Mouse (Mus musculus) heart, adult 9 months (tissue): Measurements from ENCODE around the gene Rnf39.
A peak's percentile ranks its signal among the peaks of the same experiment; 100 is the strongest.

Source experiments
- DNase-seq, 2 experiments: peaks; one replicate each; pipeline ENCODE4 v3.0.0; 2022; ENCODE audit warnings: low spot score in 2 of 2

The Rnf39 gene

DNA sequence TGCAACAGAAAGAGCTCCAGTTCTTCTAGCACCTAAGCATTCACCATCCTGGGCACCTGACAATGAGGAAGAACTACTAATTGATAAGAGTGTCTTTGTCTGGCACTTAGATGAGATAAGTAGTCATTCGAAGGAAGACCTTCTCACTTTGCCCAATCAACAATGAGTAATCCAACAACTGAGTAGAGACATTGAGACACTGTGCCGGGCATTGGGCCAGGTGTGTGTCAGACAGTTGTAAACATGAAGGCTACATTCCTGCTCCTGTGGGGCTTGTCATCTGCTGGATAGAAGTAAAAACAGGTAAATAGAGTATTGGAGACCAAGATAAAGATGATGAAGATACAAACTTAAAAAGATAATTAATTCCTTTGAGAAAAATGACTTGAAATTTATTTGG, 4.7 kb upstream of the Rnf39 start:
- DNase-seq: no peak

DNA sequence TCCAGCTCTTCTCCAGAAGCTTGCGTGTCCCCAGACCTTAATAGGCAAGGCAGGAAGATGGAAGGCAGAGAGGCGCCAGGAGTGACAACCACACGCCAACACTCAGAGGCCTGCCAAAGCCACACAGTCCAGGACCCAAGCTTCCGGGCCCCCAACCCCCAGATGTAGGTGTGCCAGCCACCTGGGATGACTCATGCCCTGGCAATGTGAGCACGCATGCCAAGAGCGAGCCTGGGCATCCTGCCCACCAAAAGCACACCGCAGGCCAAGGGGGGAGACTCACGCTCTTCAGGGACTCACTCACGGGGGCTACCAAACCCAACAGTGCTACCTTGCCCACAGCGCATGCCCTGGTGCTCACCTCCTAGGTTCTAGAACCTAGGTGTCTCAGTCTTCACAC, 327 bp upstream of the Rnf39 start:
- DNase-seq: peak; percentile 49 to 67

GRCm38 (mm10) chr17:36943691-36944090, 973 bp downstream of the Rnf39 start:
- DNase-seq: no peak

DNA sequence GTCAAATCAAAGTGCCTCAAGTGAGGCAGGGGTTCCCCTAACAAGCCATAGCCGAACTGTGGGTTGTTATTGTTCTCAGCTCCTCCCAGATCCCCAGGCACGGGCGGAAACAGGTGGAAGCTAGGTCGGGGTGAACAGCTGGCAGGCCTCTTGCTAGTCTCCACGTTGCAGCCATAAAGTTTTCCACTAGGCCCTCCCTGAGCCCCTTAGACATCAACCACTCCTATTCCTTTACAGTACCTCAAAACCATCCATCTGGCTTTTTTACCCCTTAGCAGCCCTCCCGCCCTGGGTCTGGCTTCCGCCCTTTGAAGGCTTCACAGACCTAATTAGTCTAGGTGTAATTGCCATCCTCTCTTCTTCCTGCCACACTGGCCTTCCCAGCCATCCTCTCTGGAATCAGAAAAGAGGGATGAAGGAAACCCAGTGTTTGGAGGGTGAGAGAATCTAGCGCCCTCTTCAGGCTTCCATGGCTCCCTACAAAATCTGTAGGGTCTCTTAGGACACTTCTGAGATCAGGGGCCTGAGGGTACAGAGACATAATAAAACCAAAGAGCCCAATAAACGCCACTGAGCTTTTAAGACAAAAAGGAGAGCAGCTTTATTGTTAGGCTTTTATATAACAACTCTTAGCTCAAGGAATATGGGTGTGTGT, 1.5 kb downstream of the Rnf39 start:
- no peak for DNase-seq

DNA sequence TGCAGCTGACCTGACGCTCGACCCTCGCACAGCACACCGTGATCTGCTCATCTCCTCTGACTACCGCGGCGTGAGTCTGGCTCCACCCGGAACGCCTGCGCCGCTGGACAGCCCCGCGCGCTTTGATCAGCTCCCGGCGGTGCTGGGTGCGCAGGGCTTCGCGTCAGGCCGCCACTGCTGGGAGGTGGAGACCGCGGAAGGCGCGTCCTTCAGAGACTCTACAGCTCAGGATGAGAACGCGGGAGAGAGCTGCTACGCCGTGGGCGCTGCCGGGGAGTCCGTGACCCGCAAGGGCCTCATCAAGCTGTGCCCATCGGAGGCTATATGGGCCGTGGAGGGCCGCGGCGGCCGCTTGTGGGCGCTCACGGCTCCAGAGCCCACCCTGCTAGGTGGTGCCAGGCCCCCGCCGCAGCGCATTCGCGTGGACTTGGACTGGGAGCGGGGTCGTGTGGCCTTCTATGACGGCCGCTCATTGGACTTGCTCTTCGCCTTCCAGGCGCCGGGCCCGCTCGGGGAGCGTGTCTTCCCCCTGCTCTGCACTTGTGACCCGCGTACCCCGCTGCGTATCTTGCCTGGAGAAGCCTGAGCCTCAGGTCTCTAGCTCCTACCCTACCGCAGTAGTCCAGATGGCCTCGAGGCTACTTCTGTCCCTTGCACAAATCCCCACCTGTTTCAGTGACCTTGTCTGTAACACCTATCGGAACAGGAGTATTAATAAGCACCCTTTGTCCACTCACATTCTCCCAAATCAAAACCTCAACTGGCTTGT, 4.5 kb downstream of the Rnf39 start:
- DNase-seq: peak; percentile 35 to 48

GRCm38 (mm10) chr17:36948286-36948685, 5.6 kb downstream of the Rnf39 start:
- DNase-seq: no peak

GRCm38 (mm10) chr17:36949265-36949664, 6.5 kb downstream of the Rnf39 start:
- DNase-seq: no peak

GRCm38 (mm10) chr17:36950981-36951947, 8.5 kb downstream of the Rnf39 start, which contains the start of gene Ppp1r11:
TSS of gene Ppp1r11 (minus strand) at chr17:36951741.
- DNase-seq: peak; percentile 96 to 98

DNA sequence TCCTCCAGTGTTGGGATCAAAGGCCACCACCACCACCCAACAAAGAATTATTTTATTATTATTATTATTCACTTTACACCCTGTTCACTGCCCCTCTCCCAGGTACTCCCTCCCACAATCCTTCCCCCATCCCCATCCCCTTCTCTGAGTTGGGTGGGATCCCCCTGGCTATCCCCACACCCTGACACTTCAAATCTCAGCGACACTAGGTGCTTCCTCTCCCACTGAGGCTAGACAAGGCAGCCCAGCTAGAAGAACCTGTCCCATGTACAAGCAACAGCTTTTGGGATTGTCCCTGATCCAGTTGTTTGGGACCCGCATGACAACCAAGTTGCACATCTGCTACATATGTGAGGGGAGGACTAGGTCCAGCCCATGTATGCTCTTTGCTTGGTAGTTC, 9.9 kb downstream of the Rnf39 start:
- no peak for DNase-seq

- DNase-seq: no peak
These were observed 10.3 kb downstream of the Rnf39 start for GRCm38 (mm10) chr17:36953062-36953461.

DNA sequence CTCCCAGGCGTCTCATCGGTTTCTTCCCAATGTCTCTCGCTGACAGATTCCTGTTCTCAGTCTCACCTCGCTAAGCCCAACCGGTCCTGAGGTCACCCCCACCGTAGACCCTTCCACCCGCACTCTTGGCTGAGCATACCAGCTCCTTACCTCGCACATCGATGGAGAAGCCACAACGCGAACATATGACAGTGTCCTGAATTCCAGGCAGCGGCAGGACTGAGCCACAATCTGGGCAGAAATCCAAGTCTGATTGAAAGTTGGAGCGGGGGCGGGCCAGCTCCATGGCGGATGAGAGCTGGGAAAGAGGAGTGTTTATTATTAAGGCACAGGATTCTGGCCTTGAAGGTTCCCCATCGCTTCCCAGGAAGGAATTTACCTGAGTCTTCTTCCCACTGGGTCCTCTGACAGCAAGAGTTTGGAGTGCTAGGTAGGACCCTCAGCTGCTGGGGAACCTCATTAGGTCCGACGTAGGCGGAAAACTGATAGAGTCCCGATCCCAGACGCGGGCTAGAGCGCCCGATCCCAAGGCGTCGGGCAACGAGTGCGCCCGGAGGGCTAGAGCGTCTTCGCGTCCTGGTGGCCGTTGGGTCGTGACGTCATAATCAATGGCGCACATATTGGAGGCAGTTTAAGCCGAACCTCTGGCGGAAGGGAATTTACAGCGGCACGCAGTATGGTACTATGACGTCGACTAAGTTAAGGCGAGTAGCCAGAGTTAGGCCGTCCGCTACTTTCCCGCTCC, 15.5 kb downstream of the Rnf39 start, which contains the start of the genes Znrd1 and Znrd1as:
TSS of gene Znrd1 (minus strand) at position 561 of the 745 bp plus-strand sequence.
TSS of gene Znrd1as (plus strand) at position 594 of the 745 bp plus-strand sequence.
- peak; percentile 96 for DNase-seq

- no peak for DNase-seq
These were observed 16.2 kb downstream of the Rnf39 start for GRCm38 (mm10) chr17:36958884-36959283.

DNA sequence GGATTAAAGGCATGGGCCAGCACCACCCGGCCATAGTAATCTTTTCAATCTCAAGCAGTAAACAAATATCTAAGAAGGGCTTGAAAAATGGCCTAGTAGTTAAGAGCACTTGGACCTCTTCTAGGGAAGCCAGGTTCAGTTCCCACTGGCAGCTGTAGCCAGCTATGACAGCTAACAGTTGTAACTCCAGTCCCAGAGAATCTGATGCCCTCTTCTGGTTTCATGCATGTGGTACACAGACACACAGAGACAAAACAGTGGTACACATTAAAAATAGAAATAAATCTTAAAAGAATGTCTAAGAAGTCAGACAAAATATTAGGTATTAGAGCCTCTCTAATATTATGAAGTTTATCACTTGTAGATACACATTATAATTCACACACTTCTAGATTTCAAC, 18.4 kb downstream of the Rnf39 start:
- DNase-seq: no peak

- DNase-seq: no peak
These were observed 24.2 kb downstream of the Rnf39 start for GRCm38 (mm10) chr17:36966875-36967274.

GRCm38 (mm10) chr17:36970316-36970890, 27.7 kb downstream of the Rnf39 start:
- DNase-seq: no peak

DNA sequence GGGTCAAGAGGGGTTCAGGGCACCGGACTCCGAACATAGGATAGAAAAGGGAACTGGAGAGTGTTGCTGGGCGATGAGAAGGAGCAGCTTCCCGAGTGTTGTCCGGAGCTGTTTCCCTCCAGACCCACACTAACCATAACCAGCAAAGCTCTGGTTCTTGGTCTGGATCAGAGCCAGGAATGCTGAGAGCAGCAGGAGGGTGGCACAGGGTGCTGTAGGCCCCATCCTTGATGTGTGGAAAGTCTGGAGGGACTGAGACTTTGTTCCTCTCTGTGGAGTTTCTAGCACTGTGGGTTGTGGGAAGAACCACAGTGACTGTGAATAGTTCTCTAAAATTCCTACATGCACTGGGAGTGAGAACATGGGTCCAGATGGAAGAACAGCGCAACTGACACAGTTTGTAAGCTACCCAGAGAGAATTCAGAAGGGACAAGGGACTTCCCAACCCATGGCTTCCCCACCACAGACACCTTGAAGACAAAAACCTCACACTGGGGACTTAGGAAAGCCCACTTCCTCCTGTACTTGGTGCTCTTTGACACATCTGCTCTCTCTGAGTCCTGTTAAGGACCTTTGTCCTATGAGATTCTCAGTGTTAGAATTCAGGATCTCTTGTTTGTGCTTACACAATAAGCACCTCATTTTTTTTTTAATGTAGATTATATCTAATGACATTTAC, 28.6 kb downstream of the Rnf39 start:
- no peak for DNase-seq

- no peak for DNase-seq
These were observed 30.1 kb downstream of the Rnf39 start for GRCm38 (mm10) chr17:36972791-36973190.

DNA sequence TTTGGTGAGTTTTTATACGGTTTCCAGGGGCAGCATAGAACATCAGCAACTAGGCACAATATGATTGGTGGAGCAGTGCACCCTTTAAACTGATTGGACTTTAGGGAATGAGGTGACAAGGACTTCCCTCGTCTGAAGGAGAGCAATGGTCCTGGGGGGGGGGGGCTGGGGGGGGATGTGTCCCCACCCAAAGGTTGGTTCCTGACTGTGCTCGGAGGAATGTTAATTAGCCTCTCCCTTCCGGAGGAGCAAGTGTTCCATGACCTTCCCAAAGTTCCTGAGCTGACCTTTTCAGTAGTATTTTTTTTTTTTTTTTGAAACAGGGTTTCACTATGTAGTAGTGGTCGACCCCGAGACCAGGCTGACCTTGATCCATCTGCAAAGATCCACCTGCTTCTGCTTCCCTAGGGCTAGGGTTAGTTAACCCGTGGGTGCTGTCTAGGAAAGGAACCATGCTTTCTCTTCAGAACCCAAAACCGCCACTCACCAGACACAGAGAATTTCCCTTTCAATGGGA, 30.6 kb downstream of the Rnf39 start:
- no peak for DNase-seq

DNA sequence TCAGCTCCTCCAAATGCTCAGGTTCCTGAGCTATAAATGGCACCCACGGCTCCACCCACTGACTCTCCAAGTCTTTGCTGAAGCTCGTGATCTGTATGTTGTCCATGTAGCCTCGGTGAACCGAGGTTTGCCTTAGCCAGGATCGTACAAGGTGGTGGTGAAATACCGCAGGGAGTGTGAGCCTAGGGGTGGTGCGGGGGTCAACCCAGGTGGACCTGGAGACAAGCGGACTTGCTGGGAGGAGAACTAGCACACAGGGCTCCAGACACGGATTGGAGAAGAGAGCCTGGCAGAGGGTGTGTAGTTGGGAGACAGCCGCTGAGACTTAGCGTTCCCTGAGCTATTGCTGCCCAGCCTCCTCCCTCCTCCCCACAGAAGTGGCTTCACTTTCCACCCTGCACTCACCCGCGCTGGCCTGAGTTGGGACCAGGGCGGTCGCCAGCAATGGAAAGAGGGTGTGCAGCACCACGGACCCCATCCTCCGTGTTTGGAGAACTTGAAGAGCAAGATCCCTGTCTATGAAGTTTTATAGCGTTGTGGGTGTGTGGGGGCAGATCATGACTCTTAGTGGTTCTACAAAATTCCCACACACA, 38.6 kb downstream of the Rnf39 start, which contains the start of gene 2410137M14Rik:
TSS of gene 2410137M14Rik (minus strand) at position 17 of the 593 bp plus-strand sequence.
- peak; percentile 15 to 37 for DNase-seq
